Mouse (Mus musculus): ENCODE results near the gene Cyp2c39.

DNA sequence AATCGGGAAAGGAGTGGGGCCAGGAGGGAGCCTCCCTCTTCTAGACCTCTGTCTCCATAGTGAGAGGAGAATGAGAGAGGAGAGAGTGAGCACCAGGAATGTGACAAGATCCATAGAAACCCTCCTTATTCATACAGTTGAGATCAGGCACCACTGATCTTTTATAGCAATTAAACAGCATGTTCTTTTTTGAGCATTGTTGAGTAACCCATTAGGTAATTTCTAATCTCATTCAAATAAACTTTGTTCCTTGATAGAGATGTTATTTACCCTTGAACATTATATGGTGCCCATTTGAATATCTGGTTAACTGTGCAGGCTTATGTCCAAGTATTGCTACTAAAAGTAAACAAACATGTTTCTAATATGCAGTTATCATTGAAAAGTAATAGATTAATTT lies 47.7 kb upstream of the Cyp2c39 start, which contains the start of gene Cyp2c38:
- TF ChIP-seq CTCF (IDR thresholded peaks at IDR 0.05; ENCODE audit: extremely low read depth, insufficient read length, insufficient replicate concordance, low read depth, low read length) (no peak), POLR2A (IDR thresholded peaks at IDR 0.05; ENCODE audit: low read depth, low read length) (no peak)

Data from small intestine, adult 2 months (tissue).